Mouse (Mus musculus): ENCODE results near the gene Dusp23.

GRCm38 (mm10) chr1:172594495-172594894 is 38.3 kb downstream of the Dusp23 start:
- TF ChIP-seq GATA1 (IDR thresholded peaks at IDR 0.05; ENCODE audit: borderline replicate concordance, low read length) (no peak), CTCF (IDR thresholded peaks at IDR 0.05; ENCODE audit: low read depth, low read length) (no peak), TAL1 (conservative IDR thresholded peaks at IDR 0.05; ENCODE audit: low read depth, low read length) (no peak), POLR2AphosphoS5 (IDR thresholded peaks at IDR 0.05; ENCODE audit: insufficient replicate concordance, low read depth, low read length) (no peak)
